Mouse (Mus musculus): ENCODE data around the gene Retreg3.

GRCm38 (mm10) chr11:101131701-101132100 is 12.0 kb upstream of the Retreg3 start:
- no peak for TF ChIP-seq POLR2A (IDR thresholded peaks at IDR 0.05; ENCODE audit: extremely low read depth, insufficient read depth, low read length)
- TF ChIP-seq CTCF (IDR thresholded peaks at IDR 0.05; ENCODE audit: low read depth, low read length): peak; percentile 48; the same call in 1 of the 2 replicates
